Mouse (Mus musculus): ENCODE data around the gene Il33. TPM values are rescaled to one million over a fixed set of nuclear protein-coding genes. Genes with fewer than 3 reads are reported as not detected.

The Il33 gene
- polyA plus RNA-seq, 1 experiment from 2014 or later, result 15.4 TPM

DNA sequence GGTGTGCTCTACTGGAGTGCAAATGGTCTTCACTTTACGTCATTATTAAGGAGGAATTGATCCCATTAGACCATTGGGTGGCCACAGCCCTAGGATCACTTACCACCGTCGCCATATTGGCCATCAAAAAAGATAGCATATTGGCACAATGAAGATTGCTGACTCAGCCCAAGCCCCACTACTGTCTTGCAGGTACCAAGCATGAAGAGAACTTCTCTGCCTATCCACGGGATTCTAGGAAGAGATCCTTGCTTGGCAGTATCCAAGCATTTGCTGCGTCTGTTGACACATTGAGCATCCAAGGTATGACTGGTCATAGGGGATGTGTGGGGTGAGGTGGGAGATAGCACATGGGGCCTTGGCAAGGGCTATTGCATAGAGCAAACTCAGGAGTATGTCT is 27.6 kb downstream of the Il33 start:
- ATAC-seq, result no peak

DNA sequence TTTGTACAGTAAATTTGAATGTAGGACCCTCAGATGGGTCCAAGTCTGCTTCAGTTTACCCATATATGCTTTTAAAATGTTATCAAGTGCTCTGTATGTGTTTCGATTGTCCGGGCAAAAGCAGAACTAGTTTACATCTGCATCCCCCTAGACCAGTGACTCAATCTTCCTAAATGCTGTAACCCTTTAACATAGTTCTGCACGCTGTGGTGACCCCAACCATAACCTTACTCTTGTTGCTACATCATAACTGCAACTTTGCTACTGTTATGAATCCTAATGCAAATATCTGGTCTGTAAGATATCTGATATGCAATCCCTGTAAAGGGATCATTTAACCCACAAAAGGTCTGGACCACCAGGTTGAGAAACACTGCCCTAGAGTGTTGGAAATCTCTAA is 28.9 kb downstream of the Il33 start:
- Histone ChIP-seq H3K4me2 (replicated peaks; ENCODE audit: low read depth) (no peak overlapping the region), H3K27me3 (replicated peaks; ENCODE audit: control insufficient read depth, insufficient read depth, low read length) (no peaks in the 10 kb centered on the region), H3K4me1 (replicated peaks; ENCODE audit: control insufficient read depth, insufficient read depth, low read length) (no peaks in the 10 kb centered on the region), H3K4me3 (ENCODE audit: low read depth, low read length) (no peak overlapping the region), H3K9ac (ENCODE audit: low read depth, low read length) (no peak overlapping the region), H3K36me3 (ENCODE audit: control insufficient read depth, insufficient read depth) (peaks cover 3% of the 10 kb centered on the region; the same call in 1 of the 2 replicates), H3K27ac (ENCODE audit: low read depth, low read length) (no peak overlapping the region), H3K9me3 (ENCODE audit: control insufficient read depth) (no peaks in the 10 kb centered on the region)
- WGBS, result 88% methylated on average over 3 of the region's 3 CpGs
- no peak for TF ChIP-seq CTCF (IDR thresholded peaks at IDR 0.05; ENCODE audit: low read depth)
- no peak for ATAC-seq

More for the DNA sequence above, 27.6 kb downstream of the Il33 start:
- Histone ChIP-seq H3K9ac (ENCODE audit: low read depth, low read length) (no peak overlapping the region), H3K4me2 (replicated peaks; ENCODE audit: low read depth) (no peak overlapping the region), H3K36me3 (ENCODE audit: control insufficient read depth, insufficient read depth) (peaks cover 3% of the 10 kb centered on the region; the same call in 1 of the 2 replicates), H3K4me3 (ENCODE audit: low read depth, low read length) (no peak overlapping the region), H3K9me3 (ENCODE audit: control insufficient read depth) (no peaks in the 10 kb centered on the region), H3K27ac (ENCODE audit: low read depth, low read length) (no peak overlapping the region), H3K27me3 (replicated peaks; ENCODE audit: control insufficient read depth, insufficient read depth, low read length) (no peaks in the 10 kb centered on the region), H3K4me1 (replicated peaks; ENCODE audit: control insufficient read depth, insufficient read depth, low read length) (peaks cover 4% of the 10 kb centered on the region; the same call in 1 of the 2 replicates)
- no peak for TF ChIP-seq CTCF (IDR thresholded peaks at IDR 0.05; ENCODE audit: low read depth)
- 90% methylated on average over 5 of the region's 5 CpGs for WGBS

DNA sequence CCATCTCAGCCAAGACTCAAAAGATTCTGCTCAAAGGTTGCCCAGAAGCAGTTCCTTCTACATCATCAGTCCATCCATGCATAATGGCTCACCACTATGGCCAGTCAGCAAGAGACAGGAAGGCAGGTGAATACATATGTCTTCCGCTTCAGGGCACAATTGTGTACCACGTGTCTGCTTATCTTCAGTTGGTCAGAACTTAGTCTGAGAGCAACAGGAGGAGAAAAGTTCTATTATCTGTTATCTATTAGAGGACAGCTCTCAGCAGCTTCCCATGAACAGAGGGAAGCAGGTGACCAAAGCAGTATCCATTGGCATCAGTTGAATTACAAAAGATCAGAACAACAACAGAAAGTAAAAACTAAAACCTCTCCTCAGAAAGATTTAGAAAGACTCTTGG is 30.5 kb downstream of the Il33 start:
- H3K9ac ChIP-seq (ENCODE audit: low read depth, low read length), result no peak overlapping the region
- no peak overlapping the region for H3K4me2 ChIP-seq (replicated peaks; ENCODE audit: low read depth)
- no peak for TF ChIP-seq CTCF (IDR thresholded peaks at IDR 0.05; ENCODE audit: low read depth)
- no peak overlapping the region for H3K4me3 ChIP-seq (ENCODE audit: low read depth, low read length)
- H3K4me1 ChIP-seq (replicated peaks; ENCODE audit: control insufficient read depth, insufficient read depth, low read length), result no peaks in the 10 kb centered on the region
- H3K9me3 ChIP-seq (ENCODE audit: control insufficient read depth), result no peaks in the 10 kb centered on the region
- peaks cover 3% of the 10 kb centered on the region; the same call in 1 of the 2 replicates for H3K36me3 ChIP-seq (ENCODE audit: control insufficient read depth, insufficient read depth)
- no peak for ATAC-seq
- WGBS, result 78% methylated on average over 2 of the region's 2 CpGs
- H3K27me3 ChIP-seq (replicated peaks; ENCODE audit: control insufficient read depth, insufficient read depth, low read length), result no peaks in the 10 kb centered on the region
- no peak overlapping the region for H3K27ac ChIP-seq (ENCODE audit: low read depth, low read length)

DNA sequence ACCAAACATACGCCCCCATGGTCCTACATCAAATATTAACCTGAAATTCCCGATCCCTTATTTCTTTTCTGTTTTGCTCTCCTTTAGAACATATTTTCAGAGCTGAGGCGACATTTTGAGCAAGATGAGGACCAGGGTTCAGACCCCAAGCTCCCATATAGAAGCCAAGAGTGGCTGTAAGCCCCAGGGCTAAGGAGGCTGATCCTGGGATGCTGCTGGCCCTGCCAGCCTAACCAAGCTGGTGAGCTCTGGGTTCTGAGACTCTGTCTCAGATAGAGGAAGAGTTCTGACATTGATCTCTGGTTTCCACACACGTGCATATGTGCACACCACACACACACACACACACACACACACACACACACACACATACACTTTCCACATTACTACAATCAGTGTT is 36.0 kb downstream of the Il33 start:
- H3K4me3 ChIP-seq (ENCODE audit: low read depth, low read length), result no peak overlapping the region
- no peaks in the 10 kb centered on the region for H3K27me3 ChIP-seq (replicated peaks; ENCODE audit: control insufficient read depth, insufficient read depth, low read length)
- ATAC-seq, result no peak
- no peak overlapping the region for H3K27ac ChIP-seq (ENCODE audit: low read depth, low read length)
- no peak for TF ChIP-seq CTCF (IDR thresholded peaks at IDR 0.05; ENCODE audit: low read depth)
- H3K36me3 ChIP-seq (ENCODE audit: control insufficient read depth, insufficient read depth), result no peaks in the 10 kb centered on the region
- no peak overlapping the region for H3K4me2 ChIP-seq (replicated peaks; ENCODE audit: low read depth)
- no peaks in the 10 kb centered on the region for H3K9me3 ChIP-seq (ENCODE audit: control insufficient read depth)
- 86% methylated on average over 4 of the region's 4 CpGs for WGBS
- no peaks in the 10 kb centered on the region for H3K4me1 ChIP-seq (replicated peaks; ENCODE audit: control insufficient read depth, insufficient read depth, low read length)
- no peak overlapping the region for H3K9ac ChIP-seq (ENCODE audit: low read depth, low read length)

DNA sequence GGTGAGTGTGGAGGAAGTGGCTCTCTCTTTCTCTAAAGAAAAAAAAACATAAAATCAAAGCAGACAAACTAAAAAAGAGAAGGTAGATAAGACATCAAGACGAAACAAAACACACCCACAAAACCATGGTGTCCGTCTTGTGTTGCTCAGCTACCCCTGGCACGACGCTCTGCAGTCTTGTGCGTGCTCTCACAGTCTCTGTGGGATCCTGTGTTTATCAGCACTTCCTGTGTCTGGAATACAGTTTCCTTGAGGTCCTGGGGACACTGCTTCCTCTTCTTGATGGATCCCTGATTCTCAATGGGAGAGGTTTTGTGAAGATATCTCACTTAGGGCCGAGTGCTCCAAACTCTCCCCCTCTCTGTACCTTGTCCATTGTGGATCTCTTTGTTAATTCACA is 36.9 kb downstream of the Il33 start:
- 73% methylated on average over 6 of the region's 6 CpGs for WGBS

DNA sequence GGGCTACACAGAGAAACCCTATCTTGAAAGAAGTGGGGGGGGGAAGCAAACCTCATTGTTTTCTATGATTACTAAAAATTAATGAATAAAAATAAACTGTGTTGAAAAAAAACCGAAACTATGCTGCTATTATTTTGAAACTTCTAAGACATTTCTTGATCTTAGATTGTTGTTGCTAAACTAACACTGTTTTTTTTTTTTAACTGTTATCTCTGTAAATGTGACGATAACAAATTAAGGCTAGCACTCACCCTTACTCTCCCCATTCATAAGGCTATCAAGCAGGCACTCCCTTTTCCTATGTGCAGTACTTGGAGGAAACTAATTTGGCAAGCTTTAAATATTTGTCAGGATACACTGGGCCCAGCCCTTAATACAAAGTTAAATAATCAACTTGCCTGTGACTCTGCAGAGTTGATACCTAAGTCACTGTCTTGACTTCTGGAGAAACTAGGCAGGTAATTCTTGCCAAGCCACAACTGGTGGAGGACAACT is 38.7 kb downstream of the Il33 start:
- Histone ChIP-seq H3K4me2 (replicated peaks; ENCODE audit: low read depth) (no peak overlapping the region), H3K27me3 (replicated peaks; ENCODE audit: control insufficient read depth, insufficient read depth, low read length) (no peaks in the 10 kb centered on the region), H3K27ac (ENCODE audit: low read depth, low read length) (no peak overlapping the region), H3K9ac (ENCODE audit: low read depth, low read length) (no peak overlapping the region), H3K4me1 (replicated peaks; ENCODE audit: control insufficient read depth, insufficient read depth, low read length) (no peaks in the 10 kb centered on the region), H3K9me3 (ENCODE audit: control insufficient read depth) (no peaks in the 10 kb centered on the region), H3K36me3 (ENCODE audit: control insufficient read depth, insufficient read depth) (no peaks in the 10 kb centered on the region), H3K4me3 (ENCODE audit: low read depth, low read length) (no peak overlapping the region)
- TF ChIP-seq CTCF (IDR thresholded peaks at IDR 0.05; ENCODE audit: low read depth), result no peak
- WGBS, result 67% methylated on average over 2 of the region's 2 CpGs
- no peak for ATAC-seq

More for the DNA sequence above, 36.9 kb downstream of the Il33 start:
- Histone ChIP-seq H3K4me1 (replicated peaks; ENCODE audit: control insufficient read depth, insufficient read depth, low read length) (no peaks in the 10 kb centered on the region), H3K36me3 (ENCODE audit: control insufficient read depth, insufficient read depth) (no peaks in the 10 kb centered on the region), H3K27me3 (replicated peaks; ENCODE audit: control insufficient read depth, insufficient read depth, low read length) (no peaks in the 10 kb centered on the region), H3K4me2 (replicated peaks; ENCODE audit: low read depth) (no peak overlapping the region), H3K9ac (ENCODE audit: low read depth, low read length) (no peak overlapping the region), H3K27ac (ENCODE audit: low read depth, low read length) (no peak overlapping the region), H3K9me3 (ENCODE audit: control insufficient read depth) (no peaks in the 10 kb centered on the region), H3K4me3 (ENCODE audit: low read depth, low read length) (no peak overlapping the region)
- ATAC-seq, result no peak
- TF ChIP-seq CTCF (IDR thresholded peaks at IDR 0.05; ENCODE audit: low read depth), result no peak

DNA sequence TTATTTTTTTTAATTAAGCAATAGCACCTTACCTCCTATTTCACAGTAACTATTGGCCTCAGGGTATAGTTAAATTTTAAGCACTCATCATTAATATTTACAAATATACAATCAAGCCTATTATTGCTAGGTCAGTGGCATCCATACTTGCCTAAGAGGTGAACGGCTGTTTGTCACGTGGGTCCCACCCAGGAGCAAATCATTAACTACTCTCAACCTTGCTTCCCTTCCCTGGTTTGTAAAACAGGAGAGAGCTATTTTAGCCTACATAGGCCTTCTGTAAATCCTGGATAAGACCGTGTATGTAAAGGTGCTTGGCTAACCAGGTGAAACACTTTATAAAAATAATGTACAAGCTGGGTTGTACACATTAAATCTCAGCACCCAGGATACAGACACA is 43.0 kb downstream of the Il33 start:
- no peak overlapping the region for H3K4me3 ChIP-seq (ENCODE audit: low read depth, low read length)
- no peak overlapping the region for H3K27ac ChIP-seq (ENCODE audit: low read depth, low read length)
- WGBS, result 59% methylated on average over 3 of the region's 3 CpGs
- H3K9ac ChIP-seq (ENCODE audit: low read depth, low read length), result no peak overlapping the region
- H3K27me3 ChIP-seq (replicated peaks; ENCODE audit: control insufficient read depth, insufficient read depth, low read length), result no peaks in the 10 kb centered on the region
- ATAC-seq, result no peak
- H3K36me3 ChIP-seq (ENCODE audit: control insufficient read depth, insufficient read depth), result no peaks in the 10 kb centered on the region
- H3K4me1 ChIP-seq (replicated peaks; ENCODE audit: control insufficient read depth, insufficient read depth, low read length), result no peaks in the 10 kb centered on the region
- no peak for TF ChIP-seq CTCF (IDR thresholded peaks at IDR 0.05; ENCODE audit: low read depth)
- no peak overlapping the region for H3K4me2 ChIP-seq (replicated peaks; ENCODE audit: low read depth)
- no peaks in the 10 kb centered on the region for H3K9me3 ChIP-seq (ENCODE audit: control insufficient read depth)

Measured in intestine, postnatal 0 days (tissue).